Mouse (Mus musculus) layer of hippocampus, postnatal 10 days (tissue): Measurements from ENCODE around the gene Mtmr3. TPM values are rescaled to one million over a fixed set of nuclear protein-coding genes. Genes with fewer than 3 reads are reported as not detected.
"Not testable (repeated sequence)": the region's sequence is repeated elsewhere in the genome, so short reads cannot be mapped to it uniquely, and the experiment has no call there.

ENCODE experiments used
- DNase-seq, 2 experiments: peaks; one replicate each; pipeline ENCODE4 v3.0.0; 2021; ENCODE audit warnings: low spot score in 2 of 2
- total RNA-seq, 2 experiments: library from RNA; stranded (reverse); gene quantifications; 2 replicates each; pipeline ENCODE4 v1.2.3; 2021

Mtmr3 gene
- total RNA-seq, 2 experiments from 2014 or later, result 59.0 to 62.6 TPM

DNA sequence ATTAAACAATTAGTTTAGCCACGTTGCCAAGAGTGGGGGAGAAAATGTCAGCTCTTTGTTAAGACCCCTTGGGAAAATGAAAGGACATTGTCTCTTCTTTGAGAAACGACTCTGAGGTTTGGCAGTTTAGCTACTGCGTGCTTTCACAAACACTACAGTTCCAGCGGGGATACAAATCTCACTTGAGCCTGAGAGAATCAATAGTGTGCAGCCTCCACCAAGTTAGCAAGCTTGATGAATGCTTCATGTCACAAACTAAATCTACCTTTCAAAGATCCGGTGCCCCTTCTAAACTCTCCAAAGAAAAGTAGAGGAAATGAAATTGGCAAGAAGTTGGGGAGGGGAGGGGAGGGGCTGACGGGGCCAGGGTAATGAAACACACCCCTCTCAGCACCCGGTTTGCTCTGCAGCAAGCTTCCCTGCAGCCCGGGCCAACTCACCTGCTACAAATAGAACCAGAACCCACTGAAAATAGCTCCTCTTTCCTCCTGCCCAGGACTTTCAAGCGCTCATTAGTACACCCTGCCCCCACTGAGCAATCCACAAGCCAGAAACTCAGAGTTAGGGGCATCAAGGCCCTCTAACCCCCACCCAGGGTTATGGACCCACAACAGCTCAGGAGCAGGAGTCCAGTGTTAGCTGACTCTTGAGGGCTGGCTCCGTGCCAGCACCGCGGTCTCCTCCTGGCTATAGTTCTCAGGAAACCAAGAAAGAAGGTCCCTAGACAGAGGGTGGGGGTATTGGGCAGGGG, 8.2 kb upstream of the Mtmr3 start:
- DNase-seq, result no peak

DNA sequence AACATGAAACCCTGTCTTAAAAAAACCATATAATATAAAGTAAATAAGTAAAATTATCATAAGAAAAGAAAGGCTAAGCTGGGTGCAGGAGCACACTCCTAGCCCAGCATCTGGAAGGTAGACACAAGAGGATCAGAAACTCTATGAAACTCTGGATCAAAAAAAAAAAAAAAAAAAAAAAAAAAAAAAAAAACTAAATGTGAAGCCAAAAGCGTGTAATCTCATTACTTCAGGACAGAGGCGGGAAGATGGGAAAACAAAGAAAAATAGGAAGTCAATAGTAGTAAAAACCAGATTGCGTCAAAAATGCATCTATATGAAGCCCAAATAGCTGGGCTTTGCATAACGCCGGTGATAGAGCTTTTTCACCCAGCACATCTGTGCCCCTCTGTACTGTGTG, 7.2 kb upstream of the Mtmr3 start:
- no peak for DNase-seq

DNA sequence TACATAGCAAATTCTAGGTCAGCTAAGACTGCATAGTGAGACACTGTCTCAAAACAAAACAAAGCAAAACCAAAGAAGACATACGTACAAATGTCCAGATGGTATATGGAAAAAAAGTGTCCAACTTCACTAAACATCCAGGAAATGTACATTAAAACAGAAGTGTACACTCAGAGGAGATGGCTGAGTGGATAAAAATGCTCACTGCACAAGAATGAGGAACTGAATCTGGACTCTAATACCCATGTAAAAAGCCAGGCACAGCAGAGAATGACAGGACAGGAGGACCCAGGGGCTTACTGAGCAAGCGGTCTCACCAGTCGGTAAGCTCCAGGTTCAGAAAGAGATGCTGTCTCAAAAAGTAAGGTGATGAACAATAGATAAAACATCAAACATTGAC, 5.3 kb upstream of the Mtmr3 start:
- no peak for DNase-seq

DNA sequence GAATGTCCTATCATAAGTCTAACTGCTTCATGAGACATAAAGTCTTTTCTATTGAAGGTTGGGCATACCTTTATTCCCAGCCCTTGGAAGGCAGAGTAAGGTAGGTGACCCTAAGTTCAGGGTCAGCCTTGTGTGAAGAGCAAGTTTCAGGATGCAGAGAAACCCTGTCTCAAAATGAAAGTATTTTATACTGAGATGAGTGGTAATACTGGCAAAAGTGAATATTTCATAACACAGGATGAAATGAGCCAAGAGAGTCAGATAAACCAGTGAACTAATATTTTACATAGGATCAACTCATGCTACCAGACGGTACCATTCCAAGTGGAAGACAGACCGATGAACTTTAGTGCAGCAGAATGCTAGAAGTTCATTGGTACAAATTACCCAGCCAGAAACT, 3.7 kb upstream of the Mtmr3 start:
- no peak for DNase-seq

DNA sequence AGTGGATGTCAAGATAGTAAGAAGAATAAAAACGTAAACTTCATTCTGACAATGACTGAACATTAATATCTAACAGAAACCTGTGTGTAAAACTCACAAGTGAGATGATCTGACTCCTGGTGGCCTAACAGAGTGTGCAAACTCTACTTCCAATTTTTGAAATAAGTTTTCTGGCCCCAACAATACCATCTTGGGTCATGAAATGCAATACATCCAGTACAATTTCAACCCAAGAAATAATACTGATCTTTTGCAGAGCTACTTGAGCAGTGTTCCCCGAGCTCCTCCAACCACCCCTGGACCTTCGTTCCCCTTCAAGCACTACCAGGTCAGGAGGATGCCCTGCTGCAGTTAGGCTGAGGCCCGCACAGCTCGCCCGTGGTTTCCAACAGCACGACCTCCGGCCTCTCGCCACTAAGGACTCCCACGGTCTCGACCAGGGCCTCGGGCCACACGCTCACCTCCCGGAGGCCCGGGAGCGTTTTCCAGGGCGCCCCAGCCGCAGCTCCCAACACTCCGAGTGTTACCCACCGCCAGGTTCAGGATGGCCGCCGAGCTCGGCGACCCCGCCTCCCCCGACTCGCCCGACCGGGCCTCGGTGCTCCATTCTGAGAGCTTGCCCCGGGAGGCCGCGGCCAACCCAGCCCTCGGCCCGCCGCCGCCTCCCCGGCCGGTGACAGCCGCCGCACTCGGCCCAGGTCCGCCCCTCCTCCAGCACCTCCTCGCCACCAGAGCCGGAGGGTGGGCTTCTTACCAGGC, 635 bp downstream of the Mtmr3 start:
- no peak for DNase-seq

DNA sequence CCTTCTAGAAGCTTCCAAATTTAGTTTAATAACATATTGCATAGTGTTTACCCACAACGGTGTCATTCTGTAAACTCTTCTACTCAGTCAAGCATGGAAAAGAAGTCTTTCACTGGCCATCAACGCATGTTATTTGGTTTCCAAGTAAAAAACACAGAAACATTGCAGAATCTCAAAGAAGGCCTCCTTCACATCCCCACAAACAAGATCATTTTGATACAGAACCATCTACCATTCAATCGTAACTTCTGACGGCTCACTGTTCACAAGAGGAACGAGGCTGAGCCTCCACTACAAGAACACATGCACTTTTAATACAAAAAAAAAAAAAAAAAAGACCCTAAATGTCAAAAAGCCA, 1.2 kb downstream of the Mtmr3 start:
- no peak for DNase-seq

DNA sequence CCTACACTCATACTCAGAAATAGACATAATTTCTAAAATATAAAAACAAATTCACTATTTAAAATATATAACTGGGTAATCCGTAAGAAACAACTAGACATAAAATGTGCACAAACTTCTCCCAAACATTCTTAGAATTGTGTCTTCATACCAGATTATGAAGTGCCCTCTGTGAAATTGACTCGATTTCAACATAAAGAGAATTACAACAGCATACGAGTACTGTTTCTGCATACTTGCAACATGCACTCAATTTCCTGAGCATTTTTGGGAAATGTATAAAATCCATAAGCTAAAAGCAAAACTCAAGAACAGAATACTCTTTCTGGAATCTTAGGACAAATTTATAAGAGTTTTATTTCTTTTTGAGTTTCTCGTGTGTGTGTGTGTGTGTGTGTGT, 2.9 kb downstream of the Mtmr3 start:
- no peak for DNase-seq

DNA sequence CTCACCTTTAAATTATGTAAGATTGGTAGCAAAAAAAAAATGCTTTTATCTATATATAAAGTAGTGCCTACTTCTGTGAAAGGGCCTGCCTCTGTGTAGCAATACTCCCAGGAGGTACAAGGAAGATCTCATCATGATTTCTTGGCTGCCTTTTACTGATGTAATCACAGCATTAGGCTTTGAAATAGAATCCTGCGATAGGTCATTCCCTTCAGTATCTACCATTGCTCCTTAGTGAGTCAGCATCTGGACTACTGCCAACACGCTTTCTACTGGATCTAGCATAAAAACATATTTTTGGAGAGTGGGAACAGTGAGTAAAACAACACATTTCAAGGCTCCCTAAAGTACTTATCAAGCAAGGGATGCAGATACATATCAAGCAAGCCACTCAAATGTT, 16.0 kb downstream of the Mtmr3 start:
- DNase-seq, result no peak

DNA sequence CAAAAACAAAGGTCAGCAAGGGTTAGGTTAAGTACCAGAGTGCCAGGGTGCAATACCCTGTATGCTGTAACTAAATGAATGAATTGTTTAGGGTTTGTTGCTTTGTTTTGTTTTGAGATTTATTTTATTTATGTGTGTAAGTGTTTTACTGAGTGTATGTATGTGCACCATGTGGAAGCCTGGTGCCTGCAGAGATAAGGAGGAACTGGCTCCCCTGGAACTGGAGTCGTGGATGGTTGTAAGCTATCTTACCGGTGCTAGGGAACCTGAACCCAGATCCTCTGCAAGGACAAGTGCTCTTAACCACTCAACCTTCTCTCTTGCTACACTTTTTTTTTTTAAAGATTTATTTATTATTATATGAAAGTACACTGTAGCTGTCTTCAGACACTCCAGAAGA, 17.6 kb downstream of the Mtmr3 start:
- DNase-seq, result no peak

DNA sequence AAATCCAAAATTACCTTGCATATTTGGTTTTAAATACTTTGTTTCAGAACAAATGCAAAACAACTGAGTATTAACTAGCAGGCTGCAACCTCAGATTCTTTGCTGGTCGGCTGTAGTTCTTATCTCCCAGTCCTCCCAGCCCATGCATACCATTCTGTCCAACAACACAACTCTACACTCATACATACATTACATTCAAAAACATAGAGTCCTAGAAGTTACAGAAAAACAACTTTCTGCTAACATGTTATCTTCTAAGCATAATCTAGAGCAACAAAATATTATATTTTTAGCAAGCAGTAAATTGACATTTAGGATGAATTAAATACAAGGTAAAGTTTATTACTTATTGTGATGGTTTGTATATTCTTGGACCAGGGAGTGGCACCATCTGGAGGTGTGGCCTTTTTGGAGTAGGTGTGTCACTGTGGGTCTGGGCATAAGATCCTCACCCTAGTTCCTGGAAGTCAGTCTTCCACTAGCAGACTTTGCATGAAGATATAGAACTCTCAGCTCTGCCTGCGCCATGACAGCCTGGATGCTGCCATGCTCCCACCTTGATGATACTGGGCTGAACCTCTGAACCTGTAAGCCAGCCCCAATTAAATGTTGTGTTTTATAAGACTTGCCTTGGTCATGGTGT, 18.5 kb downstream of the Mtmr3 start:
- not testable (repeated sequence) for DNase-seq

DNA sequence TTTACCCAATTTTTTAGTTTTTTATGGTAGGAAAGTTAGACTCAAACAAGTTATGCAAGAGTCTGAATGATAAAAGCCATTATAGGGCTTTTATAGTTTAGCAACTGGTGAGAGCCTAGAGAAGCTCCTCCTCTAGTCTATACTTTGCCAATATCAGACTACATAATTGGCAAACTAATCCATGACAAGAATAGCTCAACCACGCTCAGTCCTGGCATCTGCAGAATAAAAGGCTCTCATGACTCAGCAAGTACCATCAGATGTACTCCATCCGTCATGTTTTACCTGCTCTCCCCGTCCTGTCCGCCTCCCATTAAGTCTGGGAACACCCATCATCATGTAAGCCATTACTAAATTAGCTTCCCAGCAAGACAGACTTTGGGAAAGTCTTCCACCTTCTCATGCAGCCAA, 23.2 kb downstream of the Mtmr3 start:
- DNase-seq, result no peak

DNA sequence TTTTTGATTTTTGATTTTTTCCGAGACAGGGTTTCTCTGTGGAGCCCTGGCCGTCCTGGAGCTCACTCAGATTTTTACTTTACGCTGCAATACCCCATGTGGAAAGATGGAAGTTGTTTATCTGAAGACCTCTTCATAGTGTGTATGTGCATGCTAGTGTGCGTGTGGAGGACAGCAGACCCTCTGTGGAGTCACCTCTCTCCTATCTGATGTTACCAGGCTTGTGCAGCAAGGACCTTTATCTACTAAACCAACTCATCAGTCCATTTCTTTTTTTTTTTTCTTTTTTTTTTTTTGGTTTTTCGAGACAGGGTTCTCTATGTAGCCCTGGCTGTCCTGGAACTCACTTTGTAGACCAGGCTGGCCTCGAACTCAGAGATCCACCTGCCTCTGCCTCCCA, 28.3 kb downstream of the Mtmr3 start:
- DNase-seq, result no peak

DNA sequence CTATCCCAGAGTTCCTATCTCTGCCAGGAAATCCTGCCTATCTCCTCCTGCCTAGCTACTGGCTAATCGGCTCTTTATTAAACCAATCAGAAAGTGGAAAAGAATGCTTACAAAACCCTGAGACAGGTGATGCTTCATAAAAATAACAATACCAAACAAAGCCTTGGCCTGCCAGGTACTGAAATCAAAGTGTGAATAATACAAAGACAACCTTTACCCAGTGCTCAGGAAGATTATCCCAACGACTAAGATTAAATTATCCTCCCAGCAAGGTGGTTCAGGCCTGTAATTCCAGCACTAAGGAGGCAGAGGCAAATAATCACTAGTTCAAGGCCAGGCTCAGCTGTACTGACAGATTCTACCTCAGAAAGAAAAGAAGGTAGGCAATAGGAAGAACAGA, 29.1 kb downstream of the Mtmr3 start:
- DNase-seq, result no peak

DNA sequence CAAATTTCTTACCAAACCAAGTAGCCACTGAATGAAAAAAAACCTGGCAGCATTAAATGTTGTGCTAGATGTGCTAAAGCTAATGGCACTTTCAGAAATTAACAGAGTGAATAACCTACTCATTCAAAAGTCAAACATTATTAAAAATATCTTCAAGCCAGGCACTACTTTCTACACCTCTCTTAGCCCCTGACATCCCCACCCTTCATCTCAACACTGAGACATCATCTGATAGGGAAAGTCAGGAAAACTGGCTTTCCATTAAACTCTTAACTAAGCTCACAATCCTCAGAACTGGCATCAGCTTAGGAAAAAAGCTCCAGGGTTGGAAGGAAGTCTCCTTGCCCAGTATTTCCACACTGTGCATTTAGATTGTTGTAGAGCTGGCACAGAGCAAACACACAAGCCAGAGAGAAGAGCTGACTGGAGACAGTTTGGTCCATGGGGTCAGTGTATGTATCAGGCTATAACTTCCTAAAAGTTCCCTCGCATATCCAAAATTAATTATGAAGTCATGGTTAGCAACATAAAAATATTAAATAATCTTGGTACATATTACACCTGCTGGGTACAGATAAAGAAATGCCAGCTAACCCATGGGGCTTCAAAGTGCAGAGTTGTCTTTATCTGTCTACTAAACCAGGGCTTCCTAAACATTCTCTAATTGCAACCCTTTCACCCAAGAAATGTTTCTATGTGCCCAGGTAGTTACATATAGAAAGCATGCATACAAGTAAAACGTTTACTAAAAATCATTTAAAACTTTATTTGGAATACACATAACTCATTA, 41.2 kb downstream of the Mtmr3 start:
- DNase-seq, result no peak

DNA sequence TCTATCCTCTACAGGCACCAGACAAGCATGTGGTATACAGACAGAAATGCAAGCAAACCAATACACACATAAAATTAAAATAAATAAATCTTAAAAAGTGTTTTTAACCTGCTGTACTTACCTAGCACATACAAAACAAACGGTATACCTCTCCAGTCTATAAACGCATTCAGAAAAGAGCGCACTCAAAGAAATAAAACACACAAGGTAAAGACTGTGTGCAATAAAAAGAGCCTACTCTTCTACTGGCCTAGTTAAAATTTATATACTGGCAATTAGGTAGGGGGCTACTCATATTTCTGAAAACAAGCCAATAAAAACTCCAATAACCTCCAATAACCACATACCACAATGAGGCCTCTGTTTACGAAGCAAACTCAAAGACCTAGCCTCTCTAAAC, 47.1 kb downstream of the Mtmr3 start:
- DNase-seq, result no peak

DNA sequence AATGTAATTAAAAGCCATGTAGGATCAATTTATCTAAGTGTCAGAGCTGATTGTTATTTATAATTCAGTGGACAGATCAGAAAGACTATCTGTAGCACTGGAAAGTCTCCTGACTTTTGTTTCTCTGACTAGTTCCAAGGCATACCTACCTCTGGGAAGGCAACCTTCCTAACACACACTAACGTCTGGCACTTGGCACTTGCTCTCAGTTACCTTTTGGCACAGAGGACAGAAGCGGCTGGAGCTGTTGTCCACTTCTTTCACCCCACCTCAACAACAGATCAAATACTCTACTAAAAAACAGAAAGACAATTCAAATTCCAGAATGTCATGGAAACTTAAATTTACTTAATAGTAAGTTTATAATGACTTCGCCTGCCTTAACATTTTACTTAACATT, 48.7 kb downstream of the Mtmr3 start:
- no peak for DNase-seq

DNA sequence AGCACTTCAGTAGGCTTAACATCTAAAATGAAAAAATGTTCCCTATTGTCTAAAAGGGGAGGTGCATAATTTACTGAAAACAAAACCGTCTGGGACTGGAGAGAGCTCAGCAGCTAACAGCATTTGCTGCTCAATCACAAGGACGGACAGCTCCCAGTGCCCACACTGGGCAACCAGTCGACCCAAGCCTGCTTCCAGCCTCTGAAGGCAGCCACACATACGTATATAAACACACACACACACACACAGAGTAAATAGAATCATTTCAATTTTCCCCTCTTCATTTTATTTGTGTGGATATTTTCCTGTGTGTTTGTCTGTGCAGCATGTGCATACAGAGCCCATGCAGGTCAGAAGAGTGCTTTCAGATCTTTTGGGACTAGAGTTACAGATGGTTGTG, 49.3 kb downstream of the Mtmr3 start:
- no peak for DNase-seq

DNA sequence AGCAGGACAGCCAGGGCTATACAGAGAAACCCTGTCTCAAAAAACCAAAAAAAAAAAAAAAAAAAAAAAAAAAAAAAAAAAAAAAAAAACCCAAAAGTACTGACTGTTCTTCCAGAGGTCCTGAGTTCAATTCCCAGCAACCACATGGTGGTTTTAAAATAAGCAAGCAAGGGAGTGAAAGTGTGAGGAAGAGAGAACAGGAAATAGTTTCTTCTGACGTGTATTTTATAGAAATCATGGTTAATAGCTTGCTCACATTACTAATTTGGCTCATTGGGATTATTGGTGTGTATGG, 50.1 kb downstream of the Mtmr3 start:
- DNase-seq, result not testable (repeated sequence)

DNA sequence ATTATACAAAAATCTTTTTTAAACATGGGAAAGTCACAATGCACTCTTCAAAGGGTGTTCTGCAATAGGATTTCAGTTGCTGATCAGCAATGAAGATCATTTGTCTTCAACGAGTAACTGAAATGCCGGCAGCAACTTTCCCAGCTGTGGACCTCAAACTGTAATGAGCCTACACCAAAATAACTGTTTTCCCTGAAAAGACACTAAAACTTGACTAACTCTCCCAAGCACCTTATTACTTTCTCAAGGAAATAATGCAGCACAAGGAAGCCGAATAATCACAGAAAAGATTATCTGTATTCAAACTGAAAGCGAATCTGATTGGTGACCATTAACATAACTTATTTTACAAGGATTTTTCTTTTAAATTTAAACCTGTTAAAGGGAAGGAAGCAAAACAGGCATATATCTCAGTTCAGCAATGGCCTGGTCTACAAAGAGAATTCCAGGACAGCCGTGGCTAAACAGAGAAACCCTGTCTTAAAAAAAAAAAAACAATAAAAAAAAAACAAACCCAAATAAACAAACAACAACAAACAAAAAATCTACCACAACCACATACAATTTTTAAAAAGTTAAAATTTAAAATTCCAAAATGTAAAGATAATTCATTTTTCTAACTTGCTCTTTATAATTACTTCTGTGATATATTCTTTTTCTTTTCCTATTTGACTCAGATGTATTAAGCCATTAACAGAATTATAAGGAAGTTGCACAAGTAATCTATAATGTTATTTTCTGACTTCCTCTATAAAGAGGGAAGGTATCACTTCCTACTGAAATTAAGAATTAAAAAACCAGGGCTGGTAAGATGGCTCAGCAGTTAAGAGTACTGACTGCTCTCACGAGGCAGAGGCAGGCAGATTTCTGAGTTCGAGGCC, 50.7 kb downstream of the Mtmr3 start:
- no peak for DNase-seq

DNA sequence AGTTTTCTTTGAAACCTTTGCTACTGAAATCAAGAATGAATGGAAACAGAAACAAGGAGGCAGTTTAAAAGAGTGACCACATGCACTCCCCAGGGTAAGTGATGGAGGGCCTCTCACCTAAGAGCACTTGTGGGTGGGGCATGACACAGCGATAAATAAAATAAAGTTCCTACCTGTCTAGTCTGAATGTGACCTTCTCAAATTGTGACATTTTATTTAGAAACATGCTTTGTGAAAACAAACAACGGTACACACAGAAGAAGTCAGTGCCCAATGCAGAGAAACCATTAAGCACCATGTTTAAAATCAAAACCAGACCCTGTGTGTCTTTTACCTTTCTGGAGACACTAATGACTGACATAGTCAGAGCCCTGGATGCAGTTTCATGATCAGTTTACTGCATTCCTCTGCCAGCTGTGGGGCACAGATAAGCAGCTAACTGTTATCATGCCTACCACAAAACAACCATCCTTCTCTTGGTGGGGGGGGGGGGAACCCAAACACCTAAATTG, 51.6 kb downstream of the Mtmr3 start:
- DNase-seq, result no peak

DNA sequence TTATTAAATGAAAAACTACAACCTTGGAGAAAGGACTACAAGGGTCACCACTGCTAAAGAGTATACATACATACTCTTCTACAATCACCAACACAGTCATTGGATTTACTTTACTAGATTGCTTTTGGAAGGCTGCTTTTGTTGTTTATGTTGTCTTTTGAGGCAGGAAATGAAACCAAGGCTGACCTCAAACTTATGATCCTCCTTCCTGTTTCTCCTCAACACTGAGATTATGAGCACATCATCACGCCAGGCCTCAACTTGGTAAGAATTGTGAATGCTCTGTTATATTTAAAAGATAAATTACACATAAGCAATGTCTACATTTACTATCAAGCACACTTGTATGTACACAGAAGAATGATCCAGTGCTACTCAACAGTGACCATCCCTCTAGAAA, 58.0 kb downstream of the Mtmr3 start:
- no peak for DNase-seq
